In genomic region chr7:117709901-117710607, GRCm38 (mm10) we compare ENCODE assay signal across 14 mouse cellular contexts.
A peak's percentile ranks its signal among the peaks of the same experiment; 100 is the strongest.
DNase-seq lines count a peak whose midpoint lies in the region; TF ChIP-seq lines count a peak whose summit lies in the region.
"Had no signal": no experiment of that assay in that cellular context is flagged by ENCODE, and none has a peak within 500 bp of the region (broad histone marks: within the 10 kb centered on the region; RNA-seq: fewer than 3 reads in every experiment).

No protein-coding gene starts in this region.

- TF ChIP-seq CTCF in left cerebral cortex, adult 2 months (IDR thresholded peaks at IDR 0.05): no peak; the same call in 1 of the 2 replicates

- peak overlapping the region; percentile 0; the same call in 1 of the 2 replicates for H3K27ac ChIP-seq in left cerebral cortex, adult 2 months
- H3K27ac ChIP-seq: embryonic facial prominence, embryonic 12.5 days; midbrain, embryonic 12.5 days; neural tube, embryonic 13.5 days had no signal

- DNase-seq in adrenal gland, postnatal 14 days: peak; percentile 5
- no peak for DNase-seq in adrenal gland, adult 8-10 months
- DNase-seq in left cerebral cortex, adult 2 months (ENCODE audit: extremely low spot score in 1 of 2, low spot score in 2 of 2): no peak
- no peak for DNase-seq in left cerebral cortex, postnatal 36 days (ENCODE audit: low spot score in 2 of 2)
- DNase-seq in brain, adult 2 months (ENCODE audit: low read depth, low spot score): peak; percentile 60
- peak; percentile 25 to 45 for DNase-seq in layer of hippocampus, adult 8-10 months (ENCODE audit: low spot score in 2 of 2)
- DNase-seq in kidney, postnatal 10 days: no peak
- no peak for DNase-seq in urinary bladder, postnatal 25 days (ENCODE audit: low spot score)
- DNase-seq: B cell, adult 2 months; gastrocnemius, postnatal 10 days; heart, postnatal 10 days had no signal

- intact Hi-C loops in left cerebral cortex, adult 2 months (cut with DNase I): loop anchor here (5.0 kb wide), 1 partner anchor 132 kb away; no protein-coding TSS in a partner anchor
- intact Hi-C loops in left cerebral cortex, postnatal 36 days (cut with DNase I): no loop called here

- H3K4me3 ChIP-seq in left cerebral cortex, adult 2 months: no peak overlapping the region
- H3K4me3 ChIP-seq: embryonic facial prominence, embryonic 12.5 days; midbrain, embryonic 12.5 days; neural tube, embryonic 13.5 days had no signal

Comparison
In these comparisons a context has a peak if more than half of its experiments do, and no peak if none do; other contexts are left out.
1. DNase-seq: peak in adrenal gland, postnatal 14 days (single experiment), brain, adult 2 months (single experiment) and layer of hippocampus, adult 8-10 months (2 of 2); none in adrenal gland, adult 8-10 months (single experiment), left cerebral cortex, adult 2 months (0 of 2), left cerebral cortex, postnatal 36 days (0 of 2), kidney, postnatal 10 days (single experiment) and urinary bladder, postnatal 25 days (single experiment).